Mouse (Mus musculus): ENCODE measurements at regions not wholly inside any gene's neighbourhood (a gene's known extent, or its start where the extent isn't known, plus 50 kb on each side); places are given as distances from the start of the nearest gene placed in this dataset.

DNA sequence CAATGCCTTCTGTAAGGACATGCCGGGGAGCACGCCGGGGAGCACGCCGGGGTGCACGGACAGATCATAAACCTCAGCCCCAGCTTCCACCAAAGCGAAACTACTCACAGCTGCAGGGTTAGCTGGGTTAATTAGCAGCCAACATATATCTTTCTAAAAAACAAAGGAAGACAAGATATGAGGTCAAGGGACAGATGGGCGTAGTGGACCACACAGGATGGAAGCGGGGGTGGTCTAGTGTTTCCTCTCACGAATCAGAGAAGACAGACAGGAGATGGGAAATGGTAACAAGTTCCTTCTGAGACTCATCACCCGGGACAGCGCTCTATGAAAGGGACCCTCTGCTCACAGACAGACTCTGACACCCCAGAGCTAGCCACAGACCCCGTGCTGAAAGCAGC lies 60.0 kb upstream of the Ajap1 start:
- 70% methylated on average over 13 of the region's 13 CpGs for WGBS

DNA sequence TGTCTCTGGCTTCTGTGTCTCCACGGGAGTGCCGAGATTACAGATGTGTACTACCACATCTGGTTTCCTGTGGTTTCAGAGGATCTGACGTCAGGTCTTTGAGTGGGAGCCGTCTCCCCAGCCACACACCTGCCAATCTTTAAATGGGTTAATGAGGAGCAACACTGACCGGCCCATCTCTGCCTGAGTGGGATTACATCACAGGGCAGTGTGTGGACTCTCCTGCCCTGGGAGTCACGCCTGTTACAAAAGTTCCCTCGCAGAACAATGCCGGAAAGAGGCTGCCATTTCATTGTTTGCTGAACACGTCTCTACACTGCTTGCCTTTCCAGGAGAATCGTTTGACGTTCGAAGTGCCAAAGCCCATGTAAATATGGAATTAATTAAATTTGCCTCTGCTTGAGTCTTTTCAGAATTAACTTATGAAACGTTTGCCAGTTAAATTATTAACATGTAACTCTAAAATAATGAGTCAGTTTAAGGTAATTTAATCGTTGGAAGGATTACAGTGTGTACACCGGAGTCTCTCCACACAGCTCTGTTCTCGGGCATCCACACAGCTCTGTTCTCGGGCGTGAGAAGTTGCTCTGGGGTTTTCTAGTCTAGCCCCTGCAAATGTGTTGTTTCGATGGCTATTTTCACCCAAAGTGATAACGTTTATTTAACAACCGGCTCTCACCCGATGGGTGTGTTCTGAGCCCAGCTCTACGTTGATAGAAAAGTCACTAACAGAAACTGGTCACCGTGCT lies 61.5 kb upstream of the Ajap1 start:
- WGBS = 40% methylated on average over 24 of the region's 24 CpGs
- DNase-seq (ENCODE audit: low spot score) (peak; percentile 40), ATAC-seq (ENCODE audit: low read depth) (no peak; the same call in 1 of the 2 replicates)
- Histone ChIP-seq H3K9me3 (ENCODE audit: control insufficient read depth, low read length) (no peaks in the 10 kb centered on the region), H3K9ac (ENCODE audit: low read depth, low read length) (no peak overlapping the region), H3K4me1 (ENCODE audit: control insufficient read depth, insufficient read depth, low read length) (no peaks in the 10 kb centered on the region), H3K4me2 (ENCODE audit: low read depth, low read length) (peak overlapping the region; percentile 7; the same call in 1 of the 2 replicates), H3K4me3 (ENCODE audit: low read depth, low read length) (no peak overlapping the region), H3K27ac (replicated peaks; ENCODE audit: low read depth, low read length) (no peak overlapping the region), H3K27me3 (replicated peaks; ENCODE audit: control insufficient read depth, insufficient read depth, low read length) (no peaks in the 10 kb centered on the region; the same call in 1 of the 2 replicates), H3K36me3 (ENCODE audit: control insufficient read depth, insufficient read depth, low read length) (no peaks in the 10 kb centered on the region)

More for the DNA sequence above, 60.0 kb upstream of the Ajap1 start:
- ATAC-seq (ENCODE audit: low read depth) (no peak), DNase-seq (ENCODE audit: low spot score) (no peak)
- Histone ChIP-seq H3K27me3 (replicated peaks; ENCODE audit: control insufficient read depth, insufficient read depth, low read length) (no peaks in the 10 kb centered on the region; the same call in 1 of the 2 replicates), H3K9me3 (ENCODE audit: control insufficient read depth, low read length) (no peaks in the 10 kb centered on the region), H3K36me3 (ENCODE audit: control insufficient read depth, insufficient read depth, low read length) (no peaks in the 10 kb centered on the region), H3K4me1 (ENCODE audit: control insufficient read depth, insufficient read depth, low read length) (no peaks in the 10 kb centered on the region), H3K9ac (ENCODE audit: low read depth, low read length) (no peak overlapping the region), H3K4me2 (ENCODE audit: low read depth, low read length) (no peak overlapping the region), H3K4me3 (ENCODE audit: low read depth, low read length) (no peak overlapping the region), H3K27ac (replicated peaks; ENCODE audit: low read depth, low read length) (no peak overlapping the region)

DNA sequence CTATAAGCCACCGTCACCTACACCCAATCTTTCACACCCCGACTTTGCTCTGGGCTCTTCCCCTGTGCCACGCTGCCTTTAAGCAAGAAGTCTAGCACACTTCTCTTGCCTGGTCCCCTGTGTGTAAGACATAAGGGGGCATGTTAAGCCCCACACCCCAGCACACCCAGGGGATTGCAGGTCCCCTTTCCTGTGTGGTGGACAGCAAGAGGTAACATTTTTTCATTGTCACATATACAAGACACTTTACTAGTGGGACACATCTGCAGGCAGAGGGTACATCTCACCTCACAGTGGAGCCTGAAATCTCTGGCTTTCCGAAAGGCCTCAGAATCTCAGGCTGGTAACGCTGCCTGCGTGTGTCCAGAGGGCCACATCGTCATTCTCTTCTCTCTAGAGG lies 64.1 kb upstream of the Ajap1 start:
- H3K27ac ChIP-seq (replicated peaks; ENCODE audit: low read depth, low read length) = no peak overlapping the region
- no peaks in the 10 kb centered on the region; the same call in 1 of the 2 replicates for H3K27me3 ChIP-seq (replicated peaks; ENCODE audit: control insufficient read depth, insufficient read depth, low read length)
- H3K36me3 ChIP-seq (ENCODE audit: control insufficient read depth, insufficient read depth, low read length) = no peaks in the 10 kb centered on the region
- WGBS = 87% methylated on average over 7 of the region's 7 CpGs
- no peak overlapping the region for H3K9ac ChIP-seq (ENCODE audit: low read depth, low read length)
- H3K4me2 ChIP-seq (ENCODE audit: low read depth, low read length) = no peak overlapping the region
- H3K4me3 ChIP-seq (ENCODE audit: low read depth, low read length) = no peak overlapping the region
- ATAC-seq (ENCODE audit: low read depth) (no peak), DNase-seq (ENCODE audit: low spot score) (no peak)
- no peaks in the 10 kb centered on the region for H3K9me3 ChIP-seq (ENCODE audit: control insufficient read depth, low read length)
- H3K4me1 ChIP-seq (ENCODE audit: control insufficient read depth, insufficient read depth, low read length) = no peaks in the 10 kb centered on the region

DNA sequence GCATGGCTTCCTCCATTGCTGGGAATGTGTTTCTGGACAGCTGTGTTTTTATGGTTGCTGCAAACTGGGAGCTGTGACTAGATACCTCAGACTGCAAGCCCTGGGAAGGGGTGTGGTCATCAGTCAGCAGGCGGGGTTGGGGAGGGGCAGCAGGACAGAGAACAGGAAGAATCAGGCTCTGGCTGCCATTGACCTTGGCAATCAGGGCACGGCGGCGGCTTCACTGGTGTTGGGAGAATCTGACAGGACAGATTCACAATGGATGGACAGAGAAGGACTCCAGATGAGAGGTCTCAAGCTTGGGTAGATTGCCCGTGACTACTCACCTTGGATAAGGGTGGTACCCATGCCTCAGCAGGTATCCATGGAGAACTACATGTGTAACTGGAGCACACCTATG lies 64.5 kb upstream of the Ajap1 start:
- ATAC-seq (ENCODE audit: low read depth) = no peak
- no peaks in the 10 kb centered on the region; the same call in 1 of the 2 replicates for H3K27me3 ChIP-seq (replicated peaks; ENCODE audit: control insufficient read depth, insufficient read depth, low read length)
- DNase-seq (ENCODE audit: low spot score) = no peak
- H3K4me2 ChIP-seq (ENCODE audit: low read depth, low read length) = no peak overlapping the region
- H3K9ac ChIP-seq (ENCODE audit: low read depth, low read length) = no peak overlapping the region
- H3K36me3 ChIP-seq (ENCODE audit: control insufficient read depth, insufficient read depth, low read length) = no peaks in the 10 kb centered on the region
- H3K27ac ChIP-seq (replicated peaks; ENCODE audit: low read depth, low read length) = no peak overlapping the region
- WGBS = 86% methylated on average over 5 of the region's 5 CpGs
- H3K4me3 ChIP-seq (ENCODE audit: low read depth, low read length) = no peak overlapping the region
- no peaks in the 10 kb centered on the region for H3K4me1 ChIP-seq (ENCODE audit: control insufficient read depth, insufficient read depth, low read length)
- no peaks in the 10 kb centered on the region for H3K9me3 ChIP-seq (ENCODE audit: control insufficient read depth, low read length)

DNA sequence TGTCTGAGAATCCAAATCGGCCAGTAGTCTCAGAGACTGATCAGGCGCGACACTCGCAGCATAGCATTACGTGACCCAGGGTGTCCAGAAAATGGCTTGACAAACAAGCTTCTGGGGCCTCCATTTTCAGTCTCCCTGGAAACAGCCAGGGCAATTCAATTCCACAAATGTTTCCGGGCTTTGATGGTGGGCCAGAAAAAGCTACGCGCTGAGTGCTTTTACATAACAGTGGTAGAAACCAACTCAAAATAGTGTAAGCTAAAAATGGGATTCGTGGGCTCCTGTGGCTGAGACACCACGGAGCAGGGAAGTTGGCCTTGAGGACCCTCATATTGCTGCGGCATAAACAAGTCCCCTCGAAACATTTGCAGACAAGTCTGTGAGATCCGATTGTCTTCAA lies 65.3 kb upstream of the Ajap1 start:
- no peaks in the 10 kb centered on the region; the same call in 1 of the 2 replicates for H3K27me3 ChIP-seq (replicated peaks; ENCODE audit: control insufficient read depth, insufficient read depth, low read length)
- 67% methylated on average over 13 of the region's 13 CpGs for WGBS
- no peak overlapping the region for H3K27ac ChIP-seq (replicated peaks; ENCODE audit: low read depth, low read length)
- H3K4me3 ChIP-seq (ENCODE audit: low read depth, low read length) = no peak overlapping the region
- no peak overlapping the region for H3K9ac ChIP-seq (ENCODE audit: low read depth, low read length)
- no peaks in the 10 kb centered on the region for H3K4me1 ChIP-seq (ENCODE audit: control insufficient read depth, insufficient read depth, low read length)
- peak; percentile 12 for DNase-seq (ENCODE audit: low spot score)
- ATAC-seq (ENCODE audit: low read depth) = no peak
- H3K9me3 ChIP-seq (ENCODE audit: control insufficient read depth, low read length) = no peaks in the 10 kb centered on the region
- H3K36me3 ChIP-seq (ENCODE audit: control insufficient read depth, insufficient read depth, low read length) = no peaks in the 10 kb centered on the region
- H3K4me2 ChIP-seq (ENCODE audit: low read depth, low read length) = no peak overlapping the region

DNA sequence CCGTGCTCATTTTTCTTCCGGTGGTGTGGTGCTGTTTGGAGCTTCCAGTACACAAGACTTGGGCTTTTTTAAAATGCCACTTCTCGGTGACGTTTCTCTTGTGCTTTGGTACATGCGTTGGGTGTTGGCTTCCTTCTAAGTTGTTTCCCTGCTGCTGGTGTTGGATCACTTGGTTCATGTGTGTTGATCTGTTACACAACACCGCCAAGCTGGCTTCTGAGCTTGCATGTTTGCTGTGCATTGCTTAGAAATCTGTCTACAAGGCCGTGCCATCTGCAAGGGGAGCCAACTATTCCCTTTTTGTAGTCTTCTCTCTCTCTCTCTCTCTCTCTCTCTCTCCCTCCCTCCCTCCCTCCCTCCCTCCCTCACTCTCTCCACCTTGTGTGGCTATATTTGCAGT lies 68.7 kb upstream of the Ajap1 start:
- H3K4me2 ChIP-seq (ENCODE audit: low read depth, low read length) = no peak overlapping the region
- no peaks in the 10 kb centered on the region for H3K9me3 ChIP-seq (ENCODE audit: control insufficient read depth, low read length)
- no peak overlapping the region for H3K9ac ChIP-seq (ENCODE audit: low read depth, low read length)
- no peak for DNase-seq (ENCODE audit: low spot score)
- H3K27ac ChIP-seq (replicated peaks; ENCODE audit: low read depth, low read length) = no peak overlapping the region
- H3K4me1 ChIP-seq (ENCODE audit: control insufficient read depth, insufficient read depth, low read length) = no peaks in the 10 kb centered on the region
- no peak for ATAC-seq (ENCODE audit: low read depth)
- H3K4me3 ChIP-seq (ENCODE audit: low read depth, low read length) = no peak overlapping the region
- WGBS = 90% methylated on average over 7 of the region's 7 CpGs
- no peaks in the 10 kb centered on the region for H3K27me3 ChIP-seq (replicated peaks; ENCODE audit: control insufficient read depth, insufficient read depth, low read length)
- no peaks in the 10 kb centered on the region for H3K36me3 ChIP-seq (ENCODE audit: control insufficient read depth, insufficient read depth, low read length)

DNA sequence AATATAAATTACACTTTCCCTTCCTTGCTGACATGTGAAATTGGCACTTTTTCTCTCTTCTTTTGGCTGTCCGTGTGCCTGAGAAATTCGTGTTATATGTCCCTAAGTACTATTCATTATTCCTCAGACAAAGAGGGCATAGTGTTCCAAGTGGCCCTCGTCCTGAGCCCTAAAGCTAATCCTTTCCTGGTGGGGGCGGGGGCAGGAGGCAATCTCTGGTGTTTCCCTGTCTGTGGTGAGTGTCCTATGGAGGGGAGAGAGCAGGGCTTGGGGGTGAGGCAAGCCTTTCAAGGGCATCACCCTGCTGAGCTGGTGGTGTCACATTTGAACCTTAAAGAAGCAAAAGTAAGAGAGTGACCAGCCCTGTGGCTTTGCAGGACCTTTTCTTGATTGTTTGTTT lies 69.9 kb upstream of the Ajap1 start:
- Histone ChIP-seq H3K27ac (replicated peaks; ENCODE audit: low read depth, low read length) (no peak overlapping the region), H3K36me3 (ENCODE audit: control insufficient read depth, insufficient read depth, low read length) (no peaks in the 10 kb centered on the region), H3K4me1 (ENCODE audit: control insufficient read depth, insufficient read depth, low read length) (no peaks in the 10 kb centered on the region), H3K9me3 (ENCODE audit: control insufficient read depth, low read length) (no peaks in the 10 kb centered on the region), H3K4me2 (ENCODE audit: low read depth, low read length) (no peak overlapping the region), H3K27me3 (replicated peaks; ENCODE audit: control insufficient read depth, insufficient read depth, low read length) (no peaks in the 10 kb centered on the region), H3K4me3 (ENCODE audit: low read depth, low read length) (no peak overlapping the region), H3K9ac (ENCODE audit: low read depth, low read length) (no peak overlapping the region)
- DNase-seq (ENCODE audit: low spot score) (no peak), ATAC-seq (ENCODE audit: low read depth) (no peak)
- WGBS = 22% methylated on average over 4 of the region's 4 CpGs

DNA sequence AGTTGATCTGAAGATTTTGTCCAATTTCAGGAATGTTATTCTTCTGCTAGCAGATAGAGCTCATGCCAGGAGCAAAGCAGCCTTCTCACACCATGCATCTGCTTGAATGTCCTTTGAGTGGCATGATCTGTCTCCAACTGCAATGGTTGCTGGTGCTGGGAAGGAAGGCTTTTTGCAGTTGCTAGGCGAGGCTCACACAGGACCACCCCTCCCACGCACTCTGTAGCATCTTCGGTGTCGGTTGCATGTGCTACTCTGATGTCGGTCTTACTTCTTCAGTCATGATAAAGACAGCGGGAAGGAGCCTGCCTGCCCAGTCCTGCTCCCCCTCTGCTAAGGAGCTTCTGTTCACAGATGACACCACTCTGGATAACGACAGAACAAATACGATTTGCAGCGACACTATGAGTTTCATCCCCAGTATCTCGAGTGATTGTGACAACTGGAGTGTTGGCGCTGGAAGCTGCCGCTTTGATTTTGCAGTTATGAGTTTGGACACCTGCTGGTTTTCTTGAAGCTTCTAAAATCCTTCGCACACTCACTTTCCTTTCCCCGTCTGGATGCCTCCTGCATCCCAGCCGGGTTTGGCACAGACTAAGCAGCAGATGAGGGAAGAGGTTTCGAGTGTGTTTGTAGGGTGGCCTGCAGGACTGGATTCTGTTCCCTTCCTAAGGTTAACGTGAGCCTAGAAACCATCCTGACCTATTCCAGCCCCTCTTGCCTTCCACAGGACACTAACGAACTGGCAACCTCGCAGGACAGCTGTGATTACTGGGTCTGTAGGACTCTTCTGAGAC lies 75.4 kb upstream of the Ajap1 start:
- DNase-seq (ENCODE audit: low spot score) = peak; percentile 11
- 70% methylated on average over 19 of the region's 19 CpGs for WGBS
- no peak for ATAC-seq (ENCODE audit: low read depth)

More for the DNA sequence above, 75.4 kb upstream of the Ajap1 start:
- H3K27ac ChIP-seq (replicated peaks; ENCODE audit: low read depth, low read length) = no peak overlapping the region
- H3K4me2 ChIP-seq (ENCODE audit: low read depth, low read length) = no peak overlapping the region
- no peak overlapping the region for H3K4me3 ChIP-seq (ENCODE audit: low read depth, low read length)
- H3K9ac ChIP-seq (ENCODE audit: low read depth, low read length) = no peak overlapping the region
- H3K9me3 ChIP-seq (ENCODE audit: control insufficient read depth, low read length) = no peaks in the 10 kb centered on the region
- no peaks in the 10 kb centered on the region for H3K4me1 ChIP-seq (ENCODE audit: control insufficient read depth, insufficient read depth, low read length)
- no peaks in the 10 kb centered on the region for H3K27me3 ChIP-seq (replicated peaks; ENCODE audit: control insufficient read depth, insufficient read depth, low read length)
- no peaks in the 10 kb centered on the region for H3K36me3 ChIP-seq (ENCODE audit: control insufficient read depth, insufficient read depth, low read length)

Data from embryonic facial prominence, embryonic 14.5 days (tissue).